Mouse (Mus musculus): Measurements from ENCODE around the gene Olfr223.
"Not testable (repeated sequence)": the region's sequence is repeated elsewhere in the genome, so short reads cannot be mapped to it uniquely, and the experiment has no call there.

The Olfr223 gene

GRCm38 (mm10) chr11:59596950-59597349 lies 3.9 kb upstream of the Olfr223 start:
- DNase-seq (ENCODE audit: low spot score in 2 of 2), result no peak

GRCm38 (mm10) chr11:59596091-59596490 lies 3.0 kb upstream of the Olfr223 start:
- DNase-seq (ENCODE audit: low spot score in 2 of 2), result no peak

GRCm38 (mm10) chr11:59589496-59589895 lies 3.6 kb downstream of the Olfr223 start:
- DNase-seq (ENCODE audit: low spot score in 2 of 2), result no peak

GRCm38 (mm10) chr11:59584539-59584938 lies 8.6 kb downstream of the Olfr223 start:
- DNase-seq (ENCODE audit: low spot score in 2 of 2), result no peak

GRCm38 (mm10) chr11:59576135-59576534 lies 17.0 kb downstream of the Olfr223 start, which contains the start of gene Olfr222:
Gene Olfr222 (minus strand): TSS chr11:59576235.
- not testable (repeated sequence) for DNase-seq (ENCODE audit: low spot score in 2 of 2)

GRCm38 (mm10) chr11:59575726-59576125 lies 17.4 kb downstream of the Olfr223 start:
- DNase-seq (ENCODE audit: low spot score in 2 of 2), result no peak

- DNase-seq (ENCODE audit: low spot score in 2 of 2), result no peak
These were observed 23.8 kb downstream of the Olfr223 start for GRCm38 (mm10) chr11:59569306-59569705.

- DNase-seq (ENCODE audit: low spot score in 2 of 2), result no peak
These were observed 30.3 kb downstream of the Olfr223 start for GRCm38 (mm10) chr11:59562837-59563236.

- no peak for DNase-seq (ENCODE audit: low spot score in 2 of 2)
These were observed 30.8 kb downstream of the Olfr223 start for GRCm38 (mm10) chr11:59562336-59562735.

- no peak for DNase-seq (ENCODE audit: low spot score in 2 of 2)
These were observed 32.2 kb downstream of the Olfr223 start for GRCm38 (mm10) chr11:59560906-59561305.

- no peak for DNase-seq (ENCODE audit: low spot score in 2 of 2)
These were observed 38.6 kb downstream of the Olfr223 start for GRCm38 (mm10) chr11:59554535-59554934.

GRCm38 (mm10) chr11:59554127-59554526 lies 39.0 kb downstream of the Olfr223 start:
- DNase-seq (ENCODE audit: low spot score in 2 of 2), result no peak

- DNase-seq (ENCODE audit: low spot score in 2 of 2), result no peak
These were observed 49.1 kb downstream of the Olfr223 start for GRCm38 (mm10) chr11:59544005-59544404.

- DNase-seq (ENCODE audit: low spot score in 2 of 2), result no peak
These were observed 49.7 kb downstream of the Olfr223 start for GRCm38 (mm10) chr11:59543376-59543775.

GRCm38 (mm10) chr11:59542442-59542841 lies 50.6 kb downstream of the Olfr223 start:
- no peak for DNase-seq (ENCODE audit: low spot score in 2 of 2)

GRCm38 (mm10) chr11:59541324-59541723 lies 51.8 kb downstream of the Olfr223 start, which contains the start of gene Nlrp3:
Gene Nlrp3 (plus strand): TSS chr11:59541568.
- DNase-seq (ENCODE audit: low spot score in 2 of 2), result no peak

- DNase-seq (ENCODE audit: low spot score in 2 of 2), result no peak
These were observed 53.0 kb downstream of the Olfr223 start for GRCm38 (mm10) chr11:59540123-59540522.

Data from spleen, postnatal 4 days (tissue).